In the genomic region with DNA sequence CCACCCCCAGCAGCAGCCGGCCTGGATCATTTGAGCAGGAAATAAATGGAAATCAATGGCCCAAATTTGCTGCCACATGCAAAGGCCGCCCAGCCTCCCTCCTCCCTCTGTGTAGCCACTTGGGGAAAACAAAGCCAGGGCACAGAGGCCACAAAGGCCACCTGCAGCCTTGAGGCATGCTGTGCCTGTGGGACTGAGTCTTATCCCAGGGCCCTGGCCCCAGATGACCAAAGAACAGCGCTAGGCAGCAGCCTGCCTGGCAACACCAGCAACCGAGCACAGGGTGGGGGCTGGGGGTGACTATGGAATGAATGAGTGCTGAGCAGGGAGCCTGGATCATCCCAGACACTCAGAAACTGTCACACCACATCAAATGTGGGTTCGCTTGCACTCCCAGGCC, we compare ENCODE assay signal across 9 mouse cellular contexts.
DNase-seq lines count a peak whose midpoint lies in the region; ATAC-seq and TF ChIP-seq lines count a peak whose summit lies in the region.
"Had no signal": no experiment of that assay in that cellular context is flagged by ENCODE, and none has a peak within 500 bp of the region (broad histone marks: within the 10 kb centered on the region; RNA-seq: fewer than 3 reads in every experiment).

No protein-coding gene starts in this region.

- no peaks in the 10 kb centered on the region for H3K36me3 ChIP-seq in lung, embryonic 14.5 days (ENCODE audit: insufficient read depth)
- no peaks in the 10 kb centered on the region for H3K36me3 ChIP-seq in forebrain, embryonic 13.5 days (ENCODE audit: poor library complexity, severe bottlenecking)
- no peaks in the 10 kb centered on the region for H3K36me3 ChIP-seq in liver, embryonic 11.5 days (ENCODE audit: control insufficient read depth, insufficient read depth, low read length)
- no peaks in the 10 kb centered on the region for H3K36me3 ChIP-seq in stomach, embryonic 15.5 days

- no peak overlapping the region for H3K9ac ChIP-seq in lung, embryonic 14.5 days
- H3K9ac ChIP-seq in forebrain, embryonic 13.5 days: peak overlapping the region; percentile 54
- 0 out of 2 replicates have a peak overlapping the region, but pooled peaks have one; percentile 37 for H3K9ac ChIP-seq in liver, embryonic 11.5 days (ENCODE audit: low read depth, low read length)
- no peak overlapping the region for H3K9ac ChIP-seq in stomach, embryonic 15.5 days

- no peak for TF ChIP-seq CTCF in lung, embryonic 14.5 days (IDR thresholded peaks at IDR 0.05; ENCODE audit: low read depth)
- no peak for TF ChIP-seq CTCF in lung, adult 2 months (IDR thresholded peaks at IDR 0.05; ENCODE audit: insufficient read depth, low read length)

- H3K4me3 ChIP-seq in lung, embryonic 14.5 days (ENCODE audit: low read depth, low read length): no peak overlapping the region
- no peak overlapping the region for H3K4me3 ChIP-seq in lung, adult 2 months (replicated peaks; ENCODE audit: extremely low read depth, low read depth, low read length)
- H3K4me3 ChIP-seq in forebrain, embryonic 13.5 days: no peak overlapping the region
- H3K4me3 ChIP-seq in liver, embryonic 11.5 days (ENCODE audit: low read depth, low read length): no peak overlapping the region
- no peak overlapping the region for H3K4me3 ChIP-seq in stomach, embryonic 15.5 days (replicated peaks)

- H3K4me2 ChIP-seq in lung, embryonic 14.5 days: no peak overlapping the region
- peak overlapping the region; percentile 34 for H3K4me2 ChIP-seq in forebrain, embryonic 13.5 days
- peak overlapping the region; percentile 58 for H3K4me2 ChIP-seq in liver, embryonic 11.5 days
- H3K4me2 ChIP-seq in stomach, embryonic 15.5 days: no peak overlapping the region

- no peak for DNase-seq in lung, embryonic 14.5 days
- no peak for DNase-seq in lung, adult 2 months
- DNase-seq in liver, embryonic 11.5 days (ENCODE audit: low spot score): no peak
- DNase-seq in cerebellum, adult 18-20 months: no peak
- no peak for DNase-seq in layer of hippocampus, postnatal 36 days
- DNase-seq: cerebellum, postnatal 36 days had no signal

- no peaks in the 10 kb centered on the region for H3K9me3 ChIP-seq in lung, embryonic 14.5 days (ENCODE audit: low read depth, low read length)
- no peaks in the 10 kb centered on the region for H3K9me3 ChIP-seq in forebrain, embryonic 13.5 days (replicated peaks)
- H3K9me3 ChIP-seq in liver, embryonic 11.5 days (ENCODE audit: control insufficient read depth, low read length): no peaks in the 10 kb centered on the region
- no peaks in the 10 kb centered on the region for H3K9me3 ChIP-seq in stomach, embryonic 15.5 days

- ATAC-seq in lung, embryonic 14.5 days (ENCODE audit: insufficient read depth): no peak
- peak; percentile 61 for ATAC-seq in forebrain, embryonic 13.5 days
- ATAC-seq in liver, embryonic 11.5 days (replicated peaks; ENCODE audit: low FRiP score): no peak
- ATAC-seq in stomach, embryonic 15.5 days (ENCODE audit: insufficient read depth, low FRiP score, low read depth): no peak

- H3K27me3 ChIP-seq in lung, embryonic 14.5 days (ENCODE audit: insufficient read depth, low read length): no peaks in the 10 kb centered on the region
- H3K27me3 ChIP-seq in forebrain, embryonic 13.5 days: 0 out of 2 replicates have a peak, but pooled peaks cover 2% of the 10 kb centered on the region
- no peaks in the 10 kb centered on the region for H3K27me3 ChIP-seq in liver, embryonic 11.5 days (replicated peaks; ENCODE audit: control insufficient read depth, insufficient read depth, low read length)
- no peaks in the 10 kb centered on the region for H3K27me3 ChIP-seq in stomach, embryonic 15.5 days (replicated peaks)
- H3K27me3 ChIP-seq: Patski had no signal

- no peak for TF ChIP-seq POLR2A in lung, adult 2 months (IDR thresholded peaks at IDR 0.05; ENCODE audit: borderline replicate concordance, extremely low read depth, low read depth, low read length)

- H3K27ac ChIP-seq in lung, embryonic 14.5 days (ENCODE audit: low read depth): peak overlapping the region; percentile 44; the same call in 1 of the 2 replicates
- peak overlapping the region; percentile 91 for H3K27ac ChIP-seq in forebrain, embryonic 13.5 days
- peak overlapping the region; percentile 70 for H3K27ac ChIP-seq in liver, embryonic 11.5 days (ENCODE audit: low read depth, low read length)
- H3K27ac ChIP-seq in stomach, embryonic 15.5 days: peak overlapping the region; percentile 51

- WGBS in lung, embryonic 14.5 days: 41% methylated on average over 5 of the region's 5 CpGs
- WGBS in lung, adult 2 months: 72% methylated on average over 5 of the region's 5 CpGs
- whole genome bisulfite sequencing in forebrain, embryonic 13.5 days: 5% methylated on average over 5 of the region's 5 CpGs
- WGBS in liver, embryonic 11.5 days: 48% methylated on average over 5 of the region's 5 CpGs
- 37% methylated on average over 5 of the region's 5 CpGs for WGBS in stomach, embryonic 15.5 days

- H3K4me1 ChIP-seq in lung, embryonic 14.5 days (ENCODE audit: insufficient read depth): peaks cover 5% of the 10 kb centered on the region; the same call in 1 of the 2 replicates
- peaks cover 8% of the 10 kb centered on the region for H3K4me1 ChIP-seq in lung, adult 2 months (ENCODE audit: control insufficient read depth, insufficient read depth, low read length)
- H3K4me1 ChIP-seq in forebrain, embryonic 13.5 days: peaks cover 46% of the 10 kb centered on the region
- H3K4me1 ChIP-seq in liver, embryonic 11.5 days (replicated peaks; ENCODE audit: control insufficient read depth, insufficient read depth, low read length): peaks cover 60% of the 10 kb centered on the region
- H3K4me1 ChIP-seq in stomach, embryonic 15.5 days: peaks cover 27% of the 10 kb centered on the region

Comparison
In these comparisons a context has a peak if more than half of its experiments do, and no peak if none do; other contexts are left out.
1. H3K4me2 ChIP-seq: peak in forebrain, embryonic 13.5 days (single experiment) and liver, embryonic 11.5 days (single experiment); none in lung, embryonic 14.5 days (single experiment) and stomach, embryonic 15.5 days (single experiment).
2. H3K9ac ChIP-seq: peak in forebrain, embryonic 13.5 days (single experiment) and liver, embryonic 11.5 days (single experiment); none in lung, embryonic 14.5 days (single experiment) and stomach, embryonic 15.5 days (single experiment).
3. Peak in every context shown above with its lines, with median percentiles within 50 percentile points of each other: H3K27ac ChIP-seq.